Mouse (Mus musculus): ENCODE data around the gene Shc1. TPM values are rescaled to one million over a fixed set of nuclear protein-coding genes. Genes with fewer than 3 reads are reported as not detected.

Gene Shc1
- polyA plus RNA-seq (2014; fragmentation: Nextera tagmentation; extraction: Ambion mirVana) = 43.9 and 48.0 TPM in 2 replicates

- H3K4me1 ChIP-seq (ENCODE audit: control insufficient read depth, insufficient read depth, low read length) = peaks cover 27% of the 10 kb centered on the region
- no peaks in the 10 kb centered on the region for H3K9me3 ChIP-seq (ENCODE audit: control insufficient read depth, low read length)
- peak within 1 kb of the TSS; percentile 91 for H3K4me2 ChIP-seq (ENCODE audit: low read depth)
- whole genome bisulfite sequencing = under 1% methylated on average over 38 of the region's 39 CpGs
- DNase-seq (ENCODE audit: low spot score) (peak; percentile 96), ATAC-seq (ENCODE audit: insufficient read depth, low FRiP score, low TSS enrichment) (peak; percentile 95)
- H3K36me3 ChIP-seq (ENCODE audit: control insufficient read depth, insufficient read depth, low read length) = peaks cover 6% of the 10 kb centered on the region; the same call in 1 of the 2 replicates
- H3K4me3 ChIP-seq (ENCODE audit: low read depth, low read length) = peak within 1 kb of the TSS; percentile 53
- H3K27ac ChIP-seq (ENCODE audit: low read depth, low read length) = peak within 1 kb of the TSS; percentile 84
- H3K27me3 ChIP-seq (ENCODE audit: control insufficient read depth, insufficient read depth, low read length) = no peaks in the 10 kb centered on the region
- H3K9ac ChIP-seq (ENCODE audit: low read length) = peak within 1 kb of the TSS; percentile 66
Measured at GRCm38 (mm10) chr3:89418170-89418860, at the start of gene Shc1, which contains the start of gene Cks1b. Shc1 (plus strand) TSS chr3:89418443. Cks1b (minus strand) TSS chr3:89418383.

- H3K36me3 ChIP-seq (ENCODE audit: control insufficient read depth, insufficient read depth, low read length) = no peaks in the 10 kb centered on the region
- 47% methylated on average over 5 of the region's 5 CpGs for WGBS
- H3K4me2 ChIP-seq (ENCODE audit: low read depth) = no peak overlapping the region
- no peaks in the 10 kb centered on the region for H3K4me1 ChIP-seq (ENCODE audit: control insufficient read depth, insufficient read depth, low read length)
- H3K9ac ChIP-seq (ENCODE audit: low read length) = no peak overlapping the region
- no peak for ATAC-seq (ENCODE audit: insufficient read depth, low FRiP score, low TSS enrichment)
- H3K27ac ChIP-seq (ENCODE audit: low read depth, low read length) = no peak overlapping the region
- no peak overlapping the region for H3K4me3 ChIP-seq (ENCODE audit: low read depth, low read length)
- H3K9me3 ChIP-seq (ENCODE audit: control insufficient read depth, low read length) = no peaks in the 10 kb centered on the region
- no peak for DNase-seq (ENCODE audit: low spot score)
- H3K27me3 ChIP-seq (ENCODE audit: control insufficient read depth, insufficient read depth, low read length) = no peaks in the 10 kb centered on the region
Measured at GRCm38 (mm10) chr3:89373581-89374231, 44.5 kb upstream of the Shc1 start.

GRCm38 (mm10) chr3:89377831-89378230 is 40.4 kb upstream of the Shc1 start:
- Histone ChIP-seq H3K27me3 (ENCODE audit: control insufficient read depth, insufficient read depth, low read length) (no peaks in the 10 kb centered on the region), H3K4me1 (ENCODE audit: control insufficient read depth, insufficient read depth, low read length) (no peaks in the 10 kb centered on the region), H3K4me2 (ENCODE audit: low read depth) (peak overlapping the region; percentile 68), H3K4me3 (ENCODE audit: low read depth, low read length) (peak overlapping the region; percentile 43; the same call in 1 of the 2 replicates), H3K9me3 (ENCODE audit: control insufficient read depth, low read length) (no peaks in the 10 kb centered on the region), H3K27ac (ENCODE audit: low read depth, low read length) (no peak overlapping the region), H3K36me3 (ENCODE audit: control insufficient read depth, insufficient read depth, low read length) (no peaks in the 10 kb centered on the region), H3K9ac (ENCODE audit: low read length) (no peak overlapping the region)
- 72% methylated on average over 4 of the region's 4 CpGs for WGBS
- ATAC-seq (ENCODE audit: insufficient read depth, low FRiP score, low TSS enrichment) = peak; percentile 28; the same call in 1 of the 2 replicates
- no peak for DNase-seq (ENCODE audit: low spot score)

GRCm38 (mm10) chr3:89378394-89379067 is 39.7 kb upstream of the Shc1 start:
- WGBS = 1% methylated on average over 23 of the region's 29 CpGs
- DNase-seq (ENCODE audit: low spot score) (peak; percentile 90), ATAC-seq (ENCODE audit: insufficient read depth, low FRiP score, low TSS enrichment) (peak; percentile 87)
- H3K36me3 ChIP-seq (ENCODE audit: control insufficient read depth, insufficient read depth, low read length) = no peaks in the 10 kb centered on the region
- H3K4me3 ChIP-seq (ENCODE audit: low read depth, low read length) = peak overlapping the region; percentile 43
- no peaks in the 10 kb centered on the region for H3K27me3 ChIP-seq (ENCODE audit: control insufficient read depth, insufficient read depth, low read length)
- peak overlapping the region; percentile 68 for H3K4me2 ChIP-seq (ENCODE audit: low read depth)
- H3K4me1 ChIP-seq (ENCODE audit: control insufficient read depth, insufficient read depth, low read length) = no peaks in the 10 kb centered on the region
- H3K9me3 ChIP-seq (ENCODE audit: control insufficient read depth, low read length) = no peaks in the 10 kb centered on the region
- H3K27ac ChIP-seq (ENCODE audit: low read depth, low read length) = peak overlapping the region; percentile 14; the same call in 1 of the 2 replicates
- peak overlapping the region; percentile 71 for H3K9ac ChIP-seq (ENCODE audit: low read length)

- DNase-seq (ENCODE audit: low spot score) (no peak), ATAC-seq (ENCODE audit: insufficient read depth, low FRiP score, low TSS enrichment) (no peak)
- no peak overlapping the region for H3K27ac ChIP-seq (ENCODE audit: low read depth, low read length)
- H3K9me3 ChIP-seq (ENCODE audit: control insufficient read depth, low read length) = no peaks in the 10 kb centered on the region
- no peaks in the 10 kb centered on the region for H3K4me1 ChIP-seq (ENCODE audit: control insufficient read depth, insufficient read depth, low read length)
- no peak overlapping the region for H3K4me3 ChIP-seq (ENCODE audit: low read depth, low read length)
- H3K27me3 ChIP-seq (ENCODE audit: control insufficient read depth, insufficient read depth, low read length) = no peaks in the 10 kb centered on the region
- H3K4me2 ChIP-seq (ENCODE audit: low read depth) = no peak overlapping the region
- no peak overlapping the region for H3K9ac ChIP-seq (ENCODE audit: low read length)
- 87% methylated on average over 31 of the region's 31 CpGs for WGBS
- H3K36me3 ChIP-seq (ENCODE audit: control insufficient read depth, insufficient read depth, low read length) = no peaks in the 10 kb centered on the region
Measured at GRCm38 (mm10) chr3:89379388-89380131, 38.7 kb upstream of the Shc1 start.

- DNase-seq (ENCODE audit: low spot score) = no peak
- no peak overlapping the region for H3K4me2 ChIP-seq (ENCODE audit: low read depth)
- WGBS = 94% methylated on average over 14 of the region's 14 CpGs
- H3K9me3 ChIP-seq (ENCODE audit: control insufficient read depth, low read length) = no peaks in the 10 kb centered on the region
- H3K27ac ChIP-seq (ENCODE audit: low read depth, low read length) = no peak overlapping the region
- no peak overlapping the region for H3K4me3 ChIP-seq (ENCODE audit: low read depth, low read length)
- H3K4me1 ChIP-seq (ENCODE audit: control insufficient read depth, insufficient read depth, low read length) = no peaks in the 10 kb centered on the region
- no peak overlapping the region for H3K9ac ChIP-seq (ENCODE audit: low read length)
- no peak for ATAC-seq (ENCODE audit: insufficient read depth, low FRiP score, low TSS enrichment)
- no peaks in the 10 kb centered on the region for H3K27me3 ChIP-seq (ENCODE audit: control insufficient read depth, insufficient read depth, low read length)
- H3K36me3 ChIP-seq (ENCODE audit: control insufficient read depth, insufficient read depth, low read length) = no peaks in the 10 kb centered on the region
Measured at GRCm38 (mm10) chr3:89380291-89380690, 38.0 kb upstream of the Shc1 start.

GRCm38 (mm10) chr3:89380711-89381110 is 37.5 kb upstream of the Shc1 start:
- Histone ChIP-seq H3K9ac (ENCODE audit: low read length) (no peak overlapping the region), H3K4me1 (ENCODE audit: control insufficient read depth, insufficient read depth, low read length) (no peaks in the 10 kb centered on the region), H3K36me3 (ENCODE audit: control insufficient read depth, insufficient read depth, low read length) (no peaks in the 10 kb centered on the region), H3K27ac (ENCODE audit: low read depth, low read length) (no peak overlapping the region), H3K27me3 (ENCODE audit: control insufficient read depth, insufficient read depth, low read length) (no peaks in the 10 kb centered on the region), H3K9me3 (ENCODE audit: control insufficient read depth, low read length) (no peaks in the 10 kb centered on the region), H3K4me2 (ENCODE audit: low read depth) (no peak overlapping the region), H3K4me3 (ENCODE audit: low read depth, low read length) (no peak overlapping the region)
- 93% methylated on average over 18 of the region's 18 CpGs for WGBS
- ATAC-seq (ENCODE audit: insufficient read depth, low FRiP score, low TSS enrichment) = no peak
- DNase-seq (ENCODE audit: low spot score) = no peak

GRCm38 (mm10) chr3:89381233-89381632 is 37.0 kb upstream of the Shc1 start:
- Histone ChIP-seq H3K27ac (ENCODE audit: low read depth, low read length) (no peak overlapping the region), H3K27me3 (ENCODE audit: control insufficient read depth, insufficient read depth, low read length) (no peaks in the 10 kb centered on the region), H3K9ac (ENCODE audit: low read length) (no peak overlapping the region), H3K4me1 (ENCODE audit: control insufficient read depth, insufficient read depth, low read length) (no peaks in the 10 kb centered on the region), H3K4me2 (ENCODE audit: low read depth) (no peak overlapping the region), H3K36me3 (ENCODE audit: control insufficient read depth, insufficient read depth, low read length) (no peaks in the 10 kb centered on the region), H3K9me3 (ENCODE audit: control insufficient read depth, low read length) (no peaks in the 10 kb centered on the region), H3K4me3 (ENCODE audit: low read depth, low read length) (no peak overlapping the region)
- 80% methylated on average over 11 of the region's 11 CpGs for WGBS
- no peak for DNase-seq (ENCODE audit: low spot score)
- no peak for ATAC-seq (ENCODE audit: insufficient read depth, low FRiP score, low TSS enrichment)
